In the genomic region with DNA sequence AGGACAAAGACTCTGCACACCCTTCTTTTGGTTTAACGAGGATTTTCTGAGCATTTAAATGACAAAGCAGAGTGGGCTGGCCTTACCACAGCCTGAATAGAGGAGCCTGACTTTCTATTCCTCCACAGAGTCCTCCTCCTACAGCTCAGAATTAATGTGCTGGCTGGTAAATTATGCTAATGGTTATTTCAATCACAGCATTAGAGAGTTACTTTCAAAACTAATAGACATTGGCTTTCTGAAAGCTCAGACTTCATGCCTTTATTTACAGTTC, we compare ENCODE assay signal across 15 mouse cellular contexts.
DNase-seq lines count a peak whose midpoint lies in the region; ATAC-seq and TF ChIP-seq lines count a peak whose summit lies in the region.
"Had no signal": no experiment of that assay in that cellular context is flagged by ENCODE, and none has a peak within 500 bp of the region (broad histone marks: within the 10 kb centered on the region; RNA-seq: fewer than 3 reads in every experiment).

No protein-coding gene starts in this region.

- H3K27ac ChIP-seq in forebrain, embryonic 11.5 days (ENCODE audit: low read depth, low read length) = peak overlapping the region; percentile 61
- no peak overlapping the region for H3K27ac ChIP-seq in forebrain, embryonic 10.5 days
- H3K27ac ChIP-seq in forebrain, embryonic 14.5 days (ENCODE audit: low read depth, low read length) = peak overlapping the region; percentile 61
- no peak overlapping the region for H3K27ac ChIP-seq in hindbrain, postnatal 0 days
- H3K27ac ChIP-seq in neural tube, embryonic 14.5 days (ENCODE audit: low read depth, low read length) = no peak overlapping the region
- H3K27ac ChIP-seq: embryonic facial prominence, embryonic 13.5 days; heart, adult 2 months; intestine, embryonic 15.5 days; kidney, postnatal 0 days; stomach, postnatal 0 days had no signal

- H3K4me3 ChIP-seq in forebrain, embryonic 11.5 days (ENCODE audit: low read depth, low read length) = no peak overlapping the region
- no peak overlapping the region for H3K4me3 ChIP-seq in forebrain, embryonic 10.5 days
- H3K4me3 ChIP-seq in forebrain, embryonic 14.5 days (ENCODE audit: low read depth, low read length) = no peak overlapping the region
- no peak overlapping the region for H3K4me3 ChIP-seq in hindbrain, postnatal 0 days (ENCODE audit: low read length)
- H3K4me3 ChIP-seq in neural tube, embryonic 14.5 days (ENCODE audit: low read depth, low read length) = no peak overlapping the region
- H3K4me3 ChIP-seq: embryonic facial prominence, embryonic 13.5 days; heart, adult 2 months; intestine, embryonic 15.5 days had no signal

- no peak for DNase-seq in forebrain, embryonic 11.5 days (ENCODE audit: low spot score)
- DNase-seq in forebrain, embryonic 10.5 days (ENCODE audit: extremely low spot score, low spot score) = no peak
- DNase-seq in forebrain, embryonic 14.5 days (ENCODE audit: low spot score) = peak; percentile 81
- peak; percentile 3 for DNase-seq in hindbrain, postnatal 0 days (ENCODE audit: low spot score)
- DNase-seq in thymus, postnatal 10 days (ENCODE audit: low spot score in 2 of 2) = no peak
- DNase-seq in heart, adult 11 months = no peak
- DNase-seq: adrenal gland, adult 2 months; cerebellum, postnatal 10 days; heart, adult 2 months; lung, postnatal 14 days had no signal

- 13% methylated on average over 1 of the region's 1 CpGs for WGBS in forebrain, embryonic 11.5 days
- WGBS in forebrain, embryonic 10.5 days = 23% methylated on average over 1 of the region's 1 CpGs
- 2% methylated on average over 1 of the region's 1 CpGs for WGBS in forebrain, embryonic 14.5 days
- WGBS in hindbrain, postnatal 0 days = 7% methylated on average over 1 of the region's 1 CpGs
- WGBS in neural tube, embryonic 14.5 days = 6% methylated on average over 1 of the region's 1 CpGs

- no peaks in the 10 kb centered on the region for H3K36me3 ChIP-seq in forebrain, embryonic 11.5 days (ENCODE audit: control insufficient read depth, insufficient read depth, low read length)
- H3K36me3 ChIP-seq in forebrain, embryonic 10.5 days (replicated peaks) = no peaks in the 10 kb centered on the region
- H3K36me3 ChIP-seq in forebrain, embryonic 14.5 days (ENCODE audit: control insufficient read depth, insufficient read depth, low read length) = no peaks in the 10 kb centered on the region
- no peaks in the 10 kb centered on the region for H3K36me3 ChIP-seq in hindbrain, postnatal 0 days (ENCODE audit: insufficient read depth, low read length)
- H3K36me3 ChIP-seq in neural tube, embryonic 14.5 days (ENCODE audit: control insufficient read depth, insufficient read depth, low read length) = no peaks in the 10 kb centered on the region
- H3K36me3 ChIP-seq: embryonic facial prominence, embryonic 13.5 days; intestine, embryonic 15.5 days had no signal

- no peaks in the 10 kb centered on the region for H3K9me3 ChIP-seq in forebrain, embryonic 11.5 days (ENCODE audit: control insufficient read depth, low read length)
- H3K9me3 ChIP-seq in forebrain, embryonic 10.5 days = no peaks in the 10 kb centered on the region
- H3K9me3 ChIP-seq in forebrain, embryonic 14.5 days (replicated peaks; ENCODE audit: control insufficient read depth, low read length) = no peaks in the 10 kb centered on the region
- no peaks in the 10 kb centered on the region for H3K9me3 ChIP-seq in hindbrain, postnatal 0 days (ENCODE audit: low read length)
- no peaks in the 10 kb centered on the region for H3K9me3 ChIP-seq in neural tube, embryonic 14.5 days (ENCODE audit: control insufficient read depth, low read length)
- H3K9me3 ChIP-seq: embryonic facial prominence, embryonic 13.5 days; intestine, embryonic 15.5 days had no signal

- no peak overlapping the region for H3K9ac ChIP-seq in forebrain, embryonic 11.5 days (ENCODE audit: low read length)
- H3K9ac ChIP-seq in forebrain, embryonic 14.5 days (ENCODE audit: low read length) = no peak overlapping the region
- no peak overlapping the region for H3K9ac ChIP-seq in hindbrain, postnatal 0 days (replicated peaks; ENCODE audit: low read length)
- no peak overlapping the region for H3K9ac ChIP-seq in neural tube, embryonic 14.5 days (replicated peaks; ENCODE audit: low read depth, low read length)
- H3K9ac ChIP-seq: embryonic facial prominence, embryonic 13.5 days; intestine, embryonic 15.5 days had no signal

- no peaks in the 10 kb centered on the region for H3K27me3 ChIP-seq in forebrain, embryonic 11.5 days (ENCODE audit: control insufficient read depth, insufficient read depth, low read length)
- H3K27me3 ChIP-seq in forebrain, embryonic 10.5 days (ENCODE audit: poor library complexity, severe bottlenecking) = no peaks in the 10 kb centered on the region
- no peaks in the 10 kb centered on the region for H3K27me3 ChIP-seq in forebrain, embryonic 14.5 days (replicated peaks; ENCODE audit: control insufficient read depth, insufficient read depth, low read length)
- H3K27me3 ChIP-seq in hindbrain, postnatal 0 days (ENCODE audit: insufficient read depth, low read length) = no peaks in the 10 kb centered on the region
- H3K27me3 ChIP-seq in neural tube, embryonic 14.5 days (ENCODE audit: control insufficient read depth, insufficient read depth, low read length) = no peaks in the 10 kb centered on the region
- H3K27me3 ChIP-seq: embryonic facial prominence, embryonic 13.5 days; intestine, embryonic 15.5 days had no signal

- no peaks in the 10 kb centered on the region for H3K4me1 ChIP-seq in forebrain, embryonic 11.5 days (replicated peaks; ENCODE audit: control insufficient read depth, insufficient read depth, low read length)
- H3K4me1 ChIP-seq in forebrain, embryonic 10.5 days = peaks cover 16% of the 10 kb centered on the region; the same call in 1 of the 2 replicates
- H3K4me1 ChIP-seq in forebrain, embryonic 14.5 days (ENCODE audit: control insufficient read depth, insufficient read depth, low read length) = peaks cover 9% of the 10 kb centered on the region; the same call in 1 of the 2 replicates
- H3K4me1 ChIP-seq in hindbrain, postnatal 0 days (ENCODE audit: insufficient read depth, low read length) = no peaks in the 10 kb centered on the region
- H3K4me1 ChIP-seq in neural tube, embryonic 14.5 days (ENCODE audit: control insufficient read depth, insufficient read depth, low read length) = peaks cover 3% of the 10 kb centered on the region; the same call in 1 of the 2 replicates
- H3K4me1 ChIP-seq: embryonic facial prominence, embryonic 13.5 days; intestine, embryonic 15.5 days had no signal

- no peak for TF ChIP-seq CTCF in hindbrain, postnatal 0 days (IDR thresholded peaks at IDR 0.05; ENCODE audit: low read depth)

- peak; percentile 89 for ATAC-seq in forebrain, embryonic 11.5 days (replicated peaks; ENCODE audit: low FRiP score)
- ATAC-seq in forebrain, embryonic 14.5 days = peak; percentile 87
- ATAC-seq in hindbrain, postnatal 0 days = peak; percentile 53; the same call in 1 of the 2 replicates
- peak; percentile 84 for ATAC-seq in neural tube, embryonic 14.5 days (ENCODE audit: low read depth)
- ATAC-seq: intestine, embryonic 15.5 days had no signal

- no peak overlapping the region for H3K4me2 ChIP-seq in forebrain, embryonic 11.5 days (ENCODE audit: low read depth, low read length, severe bottlenecking)
- peak overlapping the region; percentile 29 for H3K4me2 ChIP-seq in forebrain, embryonic 14.5 days (ENCODE audit: low read length)
- no peak overlapping the region for H3K4me2 ChIP-seq in hindbrain, postnatal 0 days (ENCODE audit: low read depth, low read length)
- 0 out of 2 replicates have a peak overlapping the region, but pooled peaks have one; percentile 29 for H3K4me2 ChIP-seq in neural tube, embryonic 14.5 days (ENCODE audit: low read depth, low read length)
- H3K4me2 ChIP-seq: embryonic facial prominence, embryonic 13.5 days; intestine, embryonic 15.5 days had no signal

Comparison
In these comparisons a context has a peak if more than half of its experiments do, and no peak if none do; other contexts are left out.
1. DNase-seq: peak in forebrain, embryonic 14.5 days (single experiment) and hindbrain, postnatal 0 days (single experiment); none in forebrain, embryonic 11.5 days (single experiment), forebrain, embryonic 10.5 days (single experiment), thymus, postnatal 10 days (0 of 2) and heart, adult 11 months (single experiment).
2. H3K27ac ChIP-seq: peak in forebrain, embryonic 11.5 days (single experiment) and forebrain, embryonic 14.5 days (single experiment); none in forebrain, embryonic 10.5 days (single experiment), hindbrain, postnatal 0 days (single experiment) and neural tube, embryonic 14.5 days (single experiment).
3. H3K4me2 ChIP-seq: peak in forebrain, embryonic 14.5 days (single experiment) and neural tube, embryonic 14.5 days (single experiment); none in forebrain, embryonic 11.5 days (single experiment) and hindbrain, postnatal 0 days (single experiment).
4. Peak in every context shown above with its lines, with median percentiles within 50 percentile points of each other: ATAC-seq.